Mouse (Mus musculus): ENCODE data around the gene 1700010B08Rik.

1700010B08Rik gene

GRCm38 (mm10) chr2:173722251-173722857 lies 3.1 kb downstream of the 1700010B08Rik start:
- no peak for DNase-seq (ENCODE audit: low read depth, low spot score)

- DNase-seq (ENCODE audit: low read depth, low spot score) = no peak
Observed at GRCm38 (mm10) chr2:173724382-173724781, 5.2 kb downstream of the 1700010B08Rik start.

GRCm38 (mm10) chr2:173724940-173725807 lies 6.0 kb downstream of the 1700010B08Rik start:
- no peak for DNase-seq (ENCODE audit: low read depth, low spot score)

- no peak for DNase-seq (ENCODE audit: low read depth, low spot score)
Observed at GRCm38 (mm10) chr2:173725819-173726218, 6.6 kb downstream of the 1700010B08Rik start.

GRCm38 (mm10) chr2:173730444-173730966 lies 11.3 kb downstream of the 1700010B08Rik start:
- no peak for DNase-seq (ENCODE audit: low read depth, low spot score)

- DNase-seq (ENCODE audit: low read depth, low spot score) = no peak
Observed at GRCm38 (mm10) chr2:173734426-173734825, 15.2 kb downstream of the 1700010B08Rik start.

- peak; percentile 99 for DNase-seq (ENCODE audit: low read depth, low spot score)
Observed at GRCm38 (mm10) chr2:173737222-173737989, 18.2 kb downstream of the 1700010B08Rik start, which contains the start of gene Vapb. Vapb (plus strand) TSS chr2:173737511.

GRCm38 (mm10) chr2:173738232-173738631 lies 19.0 kb downstream of the 1700010B08Rik start:
- DNase-seq (ENCODE audit: low read depth, low spot score) = no peak

- DNase-seq (ENCODE audit: low read depth, low spot score) = no peak
Observed at GRCm38 (mm10) chr2:173739107-173739506, 19.9 kb downstream of the 1700010B08Rik start.

GRCm38 (mm10) chr2:173742090-173742489 lies 22.9 kb downstream of the 1700010B08Rik start:
- DNase-seq (ENCODE audit: low read depth, low spot score) = no peak

GRCm38 (mm10) chr2:173742744-173743143 lies 23.5 kb downstream of the 1700010B08Rik start:
- DNase-seq (ENCODE audit: low read depth, low spot score) = no peak

GRCm38 (mm10) chr2:173744070-173744815 lies 25.0 kb downstream of the 1700010B08Rik start:
- DNase-seq (ENCODE audit: low read depth, low spot score) = peak; percentile 35

- peak; percentile 30 for DNase-seq (ENCODE audit: low read depth, low spot score)
Observed at GRCm38 (mm10) chr2:173748961-173749659, 29.9 kb downstream of the 1700010B08Rik start.

GRCm38 (mm10) chr2:173755433-173756144 lies 36.4 kb downstream of the 1700010B08Rik start:
- no peak for DNase-seq (ENCODE audit: low read depth, low spot score)

- DNase-seq (ENCODE audit: low read depth, low spot score) = no peak
Observed at GRCm38 (mm10) chr2:173757624-173758155, 38.5 kb downstream of the 1700010B08Rik start.

- no peak for DNase-seq (ENCODE audit: low read depth, low spot score)
Observed at GRCm38 (mm10) chr2:173760607-173761006, 41.4 kb downstream of the 1700010B08Rik start.

- DNase-seq (ENCODE audit: low read depth, low spot score) = no peak
Observed at GRCm38 (mm10) chr2:173764629-173765028, 45.4 kb downstream of the 1700010B08Rik start.

GRCm38 (mm10) chr2:173767959-173768595 lies 48.9 kb downstream of the 1700010B08Rik start:
- DNase-seq (ENCODE audit: low read depth, low spot score) = no peak

GRCm38 (mm10) chr2:173769183-173769582 lies 50.0 kb downstream of the 1700010B08Rik start:
- DNase-seq (ENCODE audit: low read depth, low spot score) = no peak

Data from skeletal muscle tissue, adult 2 months (tissue).